Mouse (Mus musculus) embryonic facial prominence, embryonic 15.5 days (tissue): ENCODE data around the gene Ecm1. TPM values are rescaled to one million over a fixed set of nuclear protein-coding genes. Genes with fewer than 3 reads are reported as not detected.
"Not testable (repeated sequence)": the region's sequence is repeated elsewhere in the genome, so short reads cannot be mapped to it uniquely, and the experiment has no call there.

Experiments
- ATAC-seq: fragments of 200-750 bp; cut with Nextera tagmentation; 2 replicates; pipeline ENCODE4 v1.8.0; 2017; ENCODE audit warnings: low read depth, moderate TSS enrichment; ENCODE audit not compliant: insufficient number of reproducible peaks, low FRiP score, low TSS enrichment
- H3K27ac ChIP-seq: fragments of 300-500 bp; sonication (generic); replicated peaks from 2 replicates; pipeline ENCODE4 v1.5.1; 2015; ENCODE audit warnings: mild to moderate bottlenecking, inconsistent platforms
- H3K27me3 ChIP-seq: fragments of 300-500 bp; sonication (generic); 2 replicates; pipeline ENCODE4 v1.6.1; 2015; ENCODE audit warnings: inconsistent platforms
- H3K36me3 ChIP-seq: fragments of 300-500 bp; sonication (generic); 2 replicates; pipeline ENCODE4 v1.6.1; 2015; ENCODE audit warnings: mild to moderate bottlenecking, inconsistent platforms
- H3K4me1 ChIP-seq: fragments of 300-500 bp; sonication (generic); 2 replicates; pipeline ENCODE4 v1.6.1; 2015; ENCODE audit warnings: inconsistent platforms
- H3K4me2 ChIP-seq: fragments of 300-500 bp; sonication (generic); replicated peaks from 2 replicates; pipeline ENCODE4 v1.6.1; 2015; ENCODE audit warnings: mild to moderate bottlenecking, inconsistent platforms
- H3K4me3 ChIP-seq: fragments of 300-500 bp; sonication (generic); replicated peaks from 2 replicates; pipeline ENCODE4 v1.5.1; 2015; ENCODE audit warnings: mild to moderate bottlenecking, inconsistent platforms
- H3K9ac ChIP-seq: fragments of 300-500 bp; sonication (generic); 2 replicates; pipeline ENCODE4 v1.6.1; 2015; ENCODE audit warnings: inconsistent platforms
- H3K9me3 ChIP-seq: fragments of 300-500 bp; sonication (generic); replicated peaks from 2 replicates; pipeline ENCODE4 v1.6.1; 2016; ENCODE audit warnings: inconsistent platforms
- WGBS: fragments of 180-500 bp; shearing (Covaris S2); methylation state at CpG from one replicate; pipeline ENCODE4 v1.1.7; 2015; 5-methylcytosine and 5-hydroxymethylcytosine counted together
- polyA plus RNA-seq: library from polyadenylated mRNA; unstranded; fragments of >200 nt; fragmentation: Nextera tagmentation; extraction: Ambion mirVana; gene quantifications from 2 replicates; pipeline ENCODE4 v1.2.1, GENCODE M21; 2015

Ecm1 gene
- polyA plus RNA-seq, 1 experiment from 2014 or later: 29.9 TPM

DNA sequence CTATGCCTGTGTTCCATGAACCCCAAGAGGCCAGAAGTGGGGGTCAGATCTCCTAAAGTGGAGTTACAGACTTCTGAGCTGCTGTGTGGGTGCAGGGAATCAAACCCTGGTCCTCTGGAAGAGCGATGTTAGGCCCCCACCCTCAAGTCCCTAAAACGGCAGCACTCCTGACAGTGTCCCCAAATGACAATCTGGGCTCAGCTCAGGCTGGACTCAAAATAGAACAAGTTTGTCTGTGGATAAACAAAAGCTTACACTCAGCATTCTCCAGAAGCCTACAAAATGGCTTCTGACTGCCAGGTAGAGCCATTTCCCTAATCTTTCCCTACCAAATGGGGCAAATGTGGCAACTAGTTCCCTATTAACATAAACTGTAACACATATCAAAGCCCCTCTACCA is 38.3 kb downstream of the Ecm1 start:
- no peaks in the 10 kb centered on the region for H3K27me3 ChIP-seq
- H3K9me3 ChIP-seq: no peaks in the 10 kb centered on the region
- H3K4me1 ChIP-seq: peaks cover 26% of the 10 kb centered on the region
- 70% methylated on average over 2 of the region's 2 CpGs for WGBS
- H3K4me3 ChIP-seq: no peak overlapping the region
- no peak overlapping the region for H3K4me2 ChIP-seq
- H3K27ac ChIP-seq: peak overlapping the region; percentile 58; the same call in 1 of the 2 replicates
- H3K9ac ChIP-seq: no peak overlapping the region
- H3K36me3 ChIP-seq: no peaks in the 10 kb centered on the region
- ATAC-seq: no peak

DNA sequence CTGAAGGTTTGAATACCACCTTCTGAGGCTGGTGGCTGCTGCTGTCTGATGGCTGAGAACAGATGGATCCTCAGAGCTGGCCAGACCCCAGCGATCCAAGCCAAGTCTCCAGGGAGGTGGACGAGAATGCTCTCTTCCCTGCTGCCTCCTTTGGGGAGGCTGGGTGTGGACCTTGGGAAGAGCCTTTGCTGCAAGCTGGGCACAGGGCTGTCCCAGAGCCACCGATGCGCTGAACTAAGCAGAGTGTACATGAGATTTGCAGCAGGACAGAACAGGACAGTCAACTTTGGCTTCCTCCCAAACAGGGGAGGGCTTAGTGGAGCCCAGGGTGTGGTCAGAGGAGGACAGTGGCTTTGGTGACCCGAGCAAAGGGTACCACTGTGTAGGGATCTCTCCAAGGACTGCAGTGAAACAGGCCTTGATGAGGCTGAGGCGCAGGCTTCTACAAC is 39.1 kb downstream of the Ecm1 start:
- peaks cover 34% of the 10 kb centered on the region for H3K4me1 ChIP-seq
- ATAC-seq: no peak
- 51% methylated on average over 6 of the region's 6 CpGs for WGBS
- no peak overlapping the region for H3K4me2 ChIP-seq
- no peak overlapping the region for H3K9ac ChIP-seq
- no peaks in the 10 kb centered on the region for H3K36me3 ChIP-seq
- no peaks in the 10 kb centered on the region for H3K27me3 ChIP-seq
- H3K27ac ChIP-seq: no peak overlapping the region
- no peaks in the 10 kb centered on the region for H3K9me3 ChIP-seq
- no peak overlapping the region for H3K4me3 ChIP-seq

DNA sequence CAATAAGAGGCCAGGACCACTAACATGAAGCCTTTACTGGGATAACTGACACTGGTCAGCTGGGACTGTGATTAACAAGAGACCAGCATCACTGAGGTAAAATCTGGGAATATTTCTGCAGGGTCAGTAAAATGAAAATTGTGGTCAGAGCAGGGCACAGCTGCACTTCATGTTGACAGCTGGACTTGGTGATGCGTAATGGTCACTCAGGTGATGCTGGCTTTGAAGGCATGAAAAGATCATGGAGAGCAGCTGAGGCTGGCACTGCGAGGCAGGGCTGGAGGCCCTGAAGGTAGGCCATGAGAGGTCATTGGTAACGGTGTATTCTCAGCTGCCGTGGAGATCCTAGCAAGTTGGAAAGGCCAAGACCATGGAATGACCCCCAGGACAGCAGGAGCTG is 41.1 kb downstream of the Ecm1 start:
- ATAC-seq: no peak
- H3K9me3 ChIP-seq: no peaks in the 10 kb centered on the region
- no peak overlapping the region for H3K4me2 ChIP-seq
- H3K36me3 ChIP-seq: no peaks in the 10 kb centered on the region
- WGBS: 91% methylated on average over 4 of the region's 4 CpGs
- no peak overlapping the region for H3K9ac ChIP-seq
- peaks cover 34% of the 10 kb centered on the region for H3K4me1 ChIP-seq
- no peak overlapping the region for H3K4me3 ChIP-seq
- no peak overlapping the region for H3K27ac ChIP-seq
- H3K27me3 ChIP-seq: no peaks in the 10 kb centered on the region

DNA sequence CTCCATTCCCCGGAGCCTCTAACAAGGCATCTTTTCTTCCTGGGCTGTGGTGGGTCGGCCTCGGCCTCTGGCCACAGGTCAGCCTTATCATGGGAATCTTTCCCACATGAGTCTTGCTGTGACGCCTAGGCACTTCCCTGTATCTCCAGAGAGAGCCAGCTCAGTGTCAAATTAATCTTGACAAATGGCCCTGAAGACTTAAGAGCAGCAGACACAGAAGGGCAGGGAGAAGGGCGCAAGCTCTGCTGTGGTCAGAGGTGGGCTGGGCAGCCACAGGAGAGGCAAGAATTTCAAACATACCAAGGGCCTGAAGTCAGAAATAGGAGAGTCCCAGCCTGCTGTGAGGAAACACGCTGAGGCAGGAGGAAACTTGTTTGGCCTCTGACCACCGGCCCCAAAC is 43.0 kb downstream of the Ecm1 start:
- Histone ChIP-seq H3K9me3 (no peaks in the 10 kb centered on the region), H3K4me3 (no peak overlapping the region), H3K36me3 (no peaks in the 10 kb centered on the region), H3K4me1 (peaks cover 22% of the 10 kb centered on the region), H3K27me3 (no peaks in the 10 kb centered on the region), H3K27ac (no peak overlapping the region), H3K4me2 (no peak overlapping the region), H3K9ac (no peak overlapping the region)
- WGBS: 29% methylated on average over 7 of the region's 7 CpGs
- no peak for ATAC-seq

DNA sequence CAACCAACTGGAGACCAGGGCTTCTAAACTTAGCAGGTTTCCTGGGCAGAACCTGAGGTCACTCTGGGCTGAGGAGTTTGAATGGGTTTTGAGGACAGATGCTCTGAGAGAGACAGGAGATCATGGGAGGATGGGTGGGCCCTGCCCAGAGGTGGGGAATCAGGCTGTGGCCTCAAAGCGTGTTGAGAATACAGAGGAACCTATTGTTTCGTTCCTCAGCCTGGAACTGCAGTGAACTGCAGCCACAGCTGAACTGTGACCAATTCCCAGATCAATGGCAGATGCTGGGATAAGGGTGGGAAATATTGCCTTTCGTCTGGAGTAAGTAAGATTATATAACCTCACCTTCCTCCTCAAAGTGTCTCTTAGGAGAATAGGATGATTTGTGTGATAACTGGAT is 43.6 kb downstream of the Ecm1 start:
- H3K4me1 ChIP-seq: peaks cover 16% of the 10 kb centered on the region
- H3K36me3 ChIP-seq: no peaks in the 10 kb centered on the region
- no peaks in the 10 kb centered on the region for H3K27me3 ChIP-seq
- ATAC-seq: no peak
- H3K4me2 ChIP-seq: no peak overlapping the region
- H3K9ac ChIP-seq: no peak overlapping the region
- WGBS: 26% methylated on average over 3 of the region's 3 CpGs
- H3K4me3 ChIP-seq: no peak overlapping the region
- 0 out of 2 replicates have a peak overlapping the region, but pooled peaks have one; percentile 18 for H3K27ac ChIP-seq
- H3K9me3 ChIP-seq: no peaks in the 10 kb centered on the region

DNA sequence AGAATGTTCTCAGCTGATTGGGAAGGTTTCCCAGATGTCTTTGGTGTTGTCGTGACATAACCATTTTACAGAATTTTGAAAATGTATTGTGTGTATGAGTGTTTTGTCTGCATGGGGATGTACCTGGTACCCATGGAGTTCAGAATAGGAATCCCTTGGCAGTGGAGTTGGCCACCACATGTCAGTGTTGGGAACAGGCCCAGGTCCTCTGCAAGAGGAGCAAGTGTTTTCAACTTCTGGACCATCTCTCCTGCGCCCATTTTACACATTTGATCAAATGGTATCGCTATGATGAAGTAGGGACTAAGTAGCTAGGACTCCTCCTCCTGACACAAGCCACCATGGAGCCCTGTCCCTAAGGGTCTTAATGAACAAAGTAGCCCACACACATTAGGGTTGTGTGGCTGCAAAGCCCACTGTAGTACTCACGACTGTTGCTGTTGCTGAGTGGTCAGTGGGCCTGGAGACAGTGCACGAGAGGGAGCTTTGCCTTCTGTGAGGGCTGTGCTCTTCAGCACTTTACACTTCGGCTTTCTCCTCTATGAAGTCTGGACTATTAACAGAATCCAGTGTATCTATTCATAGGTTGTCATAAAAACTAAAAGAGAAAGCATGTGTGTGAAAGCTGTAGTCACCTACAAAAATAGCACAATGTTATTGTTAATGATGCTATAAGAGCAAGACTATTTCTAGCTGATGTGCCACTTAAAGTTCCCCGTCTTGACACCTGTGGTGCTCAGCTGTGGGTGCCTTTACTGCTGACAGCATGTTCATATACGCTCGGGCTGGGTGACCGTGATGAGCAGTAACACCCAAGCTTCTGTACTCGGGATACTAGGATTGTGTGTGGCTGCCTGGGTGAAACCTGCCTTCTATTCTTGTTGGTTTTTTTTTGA is 44.3 kb downstream of the Ecm1 start:
- WGBS: 76% methylated on average over 11 of the region's 11 CpGs
- no peaks in the 10 kb centered on the region for H3K27me3 ChIP-seq
- H3K4me1 ChIP-seq: peaks cover 20% of the 10 kb centered on the region
- H3K36me3 ChIP-seq: no peaks in the 10 kb centered on the region
- H3K9me3 ChIP-seq: no peaks in the 10 kb centered on the region
- H3K4me3 ChIP-seq: no peak overlapping the region
- ATAC-seq: no peak
- no peak overlapping the region for H3K4me2 ChIP-seq
- no peak overlapping the region for H3K9ac ChIP-seq
- 0 out of 2 replicates have a peak overlapping the region, but pooled peaks have one; percentile 18 for H3K27ac ChIP-seq

DNA sequence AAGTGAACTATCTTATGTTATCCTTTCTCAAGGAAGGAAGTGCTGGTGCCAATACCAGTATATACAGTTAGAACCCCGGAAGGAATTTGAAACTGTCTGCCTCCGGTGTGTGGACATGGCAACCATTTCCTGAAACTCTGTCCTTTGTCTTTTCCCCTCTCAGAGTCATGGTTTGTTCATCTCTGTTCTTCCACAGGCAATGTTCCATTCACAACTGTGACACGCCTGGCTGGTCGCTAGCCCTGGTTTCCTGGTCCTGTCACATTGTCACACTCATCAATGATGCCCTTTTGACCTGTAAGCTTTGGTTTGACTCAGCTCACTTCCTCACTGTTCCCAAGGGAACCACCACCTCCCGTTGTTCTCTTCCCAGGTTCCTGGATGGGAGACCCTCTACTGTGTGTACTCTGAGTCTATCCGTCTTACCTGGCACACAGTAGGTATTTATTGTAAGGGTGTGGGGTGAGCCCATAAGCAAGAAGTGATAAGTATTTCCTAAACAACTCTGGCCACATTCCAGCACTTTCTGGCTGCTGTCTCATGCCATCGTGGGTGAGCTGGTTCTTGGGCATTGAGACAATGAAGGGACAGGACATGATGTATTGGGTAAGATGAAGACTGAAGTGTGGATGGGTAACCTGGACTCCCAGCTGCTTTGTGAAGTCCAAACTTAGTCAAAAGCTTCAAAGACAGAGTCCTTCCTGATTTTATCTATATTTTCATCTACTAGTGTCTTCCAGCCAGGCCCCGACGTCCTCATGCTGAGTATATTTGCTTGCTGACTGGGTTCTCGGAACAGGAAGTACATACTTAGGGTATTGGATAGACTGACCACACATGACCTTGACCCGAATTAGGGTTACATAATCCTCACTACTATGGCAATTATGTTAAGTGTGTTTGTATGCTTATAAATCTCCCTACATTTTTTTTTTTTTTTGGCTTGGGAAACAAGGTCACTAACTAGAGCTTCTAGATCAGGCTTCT is 45.3 kb downstream of the Ecm1 start:
- Histone ChIP-seq H3K36me3 (no peaks in the 10 kb centered on the region), H3K27ac (no peak overlapping the region), H3K9me3 (no peaks in the 10 kb centered on the region), H3K4me3 (no peak overlapping the region), H3K4me1 (peaks cover 29% of the 10 kb centered on the region), H3K27me3 (no peaks in the 10 kb centered on the region), H3K4me2 (no peak overlapping the region), H3K9ac (no peak overlapping the region)
- WGBS: 55% methylated on average over 11 of the region's 11 CpGs
- no peak for ATAC-seq

DNA sequence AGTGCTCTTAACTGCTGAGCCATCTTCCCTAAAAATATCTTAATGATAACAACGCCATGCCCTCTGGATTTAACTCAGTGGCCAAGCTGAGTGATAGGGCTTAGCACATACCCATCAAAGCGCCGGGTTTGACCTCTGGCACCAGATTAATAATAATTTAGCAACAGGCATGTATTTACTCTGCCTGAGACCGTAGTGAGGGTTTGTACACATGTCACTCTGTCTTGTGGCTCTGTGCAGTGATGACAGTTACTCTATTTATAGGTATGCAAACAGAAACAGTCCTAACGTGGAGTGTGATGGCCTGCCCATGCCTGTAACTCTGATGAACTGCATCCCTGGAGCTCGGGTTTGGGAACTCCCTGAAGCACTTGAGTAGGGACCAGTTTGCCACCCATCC is 46.7 kb downstream of the Ecm1 start:
- H3K27ac ChIP-seq: no peak overlapping the region
- H3K4me2 ChIP-seq: no peak overlapping the region
- WGBS: 60% methylated on average over 6 of the region's 6 CpGs
- H3K27me3 ChIP-seq: no peaks in the 10 kb centered on the region
- peaks cover 43% of the 10 kb centered on the region for H3K4me1 ChIP-seq
- no peak for ATAC-seq
- no peaks in the 10 kb centered on the region for H3K9me3 ChIP-seq
- no peak overlapping the region for H3K4me3 ChIP-seq
- no peaks in the 10 kb centered on the region for H3K36me3 ChIP-seq
- no peak overlapping the region for H3K9ac ChIP-seq

DNA sequence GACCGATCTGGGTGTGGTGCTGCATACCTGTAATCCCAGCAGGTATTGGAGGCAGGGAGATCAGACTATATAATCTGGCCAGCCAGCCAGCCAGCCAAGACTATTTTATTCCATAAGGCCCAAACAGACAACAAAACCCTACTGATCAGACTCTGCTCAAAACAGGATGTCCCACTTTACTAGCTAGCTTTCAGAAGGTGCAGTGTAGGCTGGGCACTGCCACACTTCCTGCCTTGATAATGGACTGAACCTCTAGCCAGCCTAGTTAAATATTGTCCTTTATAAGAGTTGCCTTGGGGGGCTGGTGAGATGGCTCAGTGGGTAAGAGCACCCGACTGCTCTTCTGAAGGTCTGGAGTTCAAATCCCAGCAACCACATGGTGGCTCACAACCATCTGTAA is 48.8 kb downstream of the Ecm1 start:
- not testable (repeated sequence) for H3K4me3 ChIP-seq, H3K27me3 ChIP-seq, H3K9me3 ChIP-seq, H3K4me2 ChIP-seq, ATAC-seq, H3K9ac ChIP-seq, H3K36me3 ChIP-seq
- H3K27ac ChIP-seq: 0 out of 2 replicates have a peak overlapping the region, but pooled peaks have one; percentile 19
- peaks cover 52% of the 10 kb centered on the region for H3K4me1 ChIP-seq
- 83% methylated on average over 2 of the region's 2 CpGs for WGBS

DNA sequence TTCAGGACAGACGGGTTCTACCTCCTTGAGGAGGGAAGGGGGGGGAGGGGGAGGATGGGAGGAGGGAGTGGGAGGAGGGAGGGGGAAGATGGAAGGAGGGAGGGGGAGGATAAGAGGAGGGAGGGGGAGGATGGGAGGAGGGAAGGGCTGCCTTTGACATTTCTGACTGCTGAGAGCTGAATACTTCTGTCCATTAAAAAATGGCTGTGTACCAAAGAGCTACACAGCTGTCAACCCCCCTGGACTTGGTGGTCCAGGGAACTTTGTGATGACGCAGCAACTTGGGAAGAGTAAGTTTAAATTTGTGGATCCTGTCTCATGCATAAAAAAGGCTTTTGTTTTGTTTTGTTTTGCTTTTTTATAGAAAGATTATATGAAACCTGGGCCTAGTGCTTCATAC is 49.4 kb downstream of the Ecm1 start:
- Histone ChIP-seq H3K9ac (no peak overlapping the region), H3K4me1 (peaks cover 53% of the 10 kb centered on the region), H3K4me2 (no peak overlapping the region), H3K9me3 (no peaks in the 10 kb centered on the region), H3K36me3 (no peaks in the 10 kb centered on the region), H3K27ac (peak overlapping the region; percentile 55; the same call in 1 of the 2 replicates), H3K27me3 (no peaks in the 10 kb centered on the region), H3K4me3 (no peak overlapping the region)
- WGBS: 28% methylated on average over 2 of the region's 2 CpGs
- no peak for ATAC-seq
